Mouse (Mus musculus): ENCODE results near the gene Lnx1.

Gene Lnx1

GRCm38 (mm10) chr5:74702766-74703165, at the start of gene Lnx1:
Gene Lnx1 (minus strand): TSS chr5:74702912.
- peak; percentile 92 for DNase-seq

- no peak for DNase-seq
These were observed 47.8 kb upstream of the Lnx1 start for GRCm38 (mm10) chr5:74750501-74750900.

- DNase-seq, result no peak
These were observed 44.8 kb upstream of the Lnx1 start for GRCm38 (mm10) chr5:74747476-74747875.

GRCm38 (mm10) chr5:74740951-74741350, 38.2 kb upstream of the Lnx1 start:
- DNase-seq, result no peak

GRCm38 (mm10) chr5:74739435-74739834, 36.7 kb upstream of the Lnx1 start:
- DNase-seq, result no peak

GRCm38 (mm10) chr5:74738312-74738711, 35.6 kb upstream of the Lnx1 start:
- DNase-seq, result peak; percentile 92

GRCm38 (mm10) chr5:74733885-74734558, 31.3 kb upstream of the Lnx1 start:
- no peak for DNase-seq

- DNase-seq, result no peak
These were observed 29.9 kb upstream of the Lnx1 start for GRCm38 (mm10) chr5:74732613-74733012.

- no peak for DNase-seq
These were observed 27.9 kb upstream of the Lnx1 start for GRCm38 (mm10) chr5:74730601-74731000.

GRCm38 (mm10) chr5:74729567-74729966, 26.9 kb upstream of the Lnx1 start:
- no peak for DNase-seq

- no peak for DNase-seq
These were observed 25.5 kb upstream of the Lnx1 start for GRCm38 (mm10) chr5:74728186-74728585.

GRCm38 (mm10) chr5:74727319-74727718, 24.6 kb upstream of the Lnx1 start:
- DNase-seq, result no peak

- no peak for DNase-seq
These were observed 22.8 kb upstream of the Lnx1 start for GRCm38 (mm10) chr5:74725541-74725940.

GRCm38 (mm10) chr5:74721816-74722215, 19.1 kb upstream of the Lnx1 start:
- DNase-seq, result no peak

- no peak for DNase-seq
These were observed 17.9 kb upstream of the Lnx1 start for GRCm38 (mm10) chr5:74720661-74721060.

GRCm38 (mm10) chr5:74716165-74716564, 13.5 kb upstream of the Lnx1 start:
- DNase-seq, result no peak

- no peak for DNase-seq
These were observed 10.1 kb upstream of the Lnx1 start for GRCm38 (mm10) chr5:74712811-74713210.

GRCm38 (mm10) chr5:74711988-74712387, 9.3 kb upstream of the Lnx1 start:
- DNase-seq, result no peak

GRCm38 (mm10) chr5:74711056-74711455, 8.3 kb upstream of the Lnx1 start:
- no peak for DNase-seq

GRCm38 (mm10) chr5:74710181-74710580, 7.5 kb upstream of the Lnx1 start:
- no peak for DNase-seq

- DNase-seq, result peak; percentile 94
These were observed 1.7 kb upstream of the Lnx1 start for GRCm38 (mm10) chr5:74704460-74704790.

- peak; percentile 44 for DNase-seq
These were observed 1.2 kb upstream of the Lnx1 start for GRCm38 (mm10) chr5:74703741-74704459.

- no peak for DNase-seq
These were observed 1.8 kb downstream of the Lnx1 start for GRCm38 (mm10) chr5:74700918-74701317.

GRCm38 (mm10) chr5:74699673-74700072, 3.0 kb downstream of the Lnx1 start:
- DNase-seq, result peak; percentile 64

- peak; percentile 25 for DNase-seq
These were observed 5.2 kb downstream of the Lnx1 start for GRCm38 (mm10) chr5:74697534-74697933.
